Mouse (Mus musculus) stomach, postnatal 0 days (tissue): ENCODE measurements around the gene Praf2.

Experiments
- CTCF ChIP-seq: IDR thresholded peaks from 2 replicates; pipeline ENCODE4 v1.5.1; 2016; ENCODE audit warnings: antibody characterized with exemption, low read depth, mild to moderate bottlenecking, moderate library complexity
- EP300 ChIP-seq: optimal IDR thresholded peaks from 2 replicates; pipeline ENCODE3; 2016; ENCODE audit warnings: antibody characterized with exemption

DNA sequence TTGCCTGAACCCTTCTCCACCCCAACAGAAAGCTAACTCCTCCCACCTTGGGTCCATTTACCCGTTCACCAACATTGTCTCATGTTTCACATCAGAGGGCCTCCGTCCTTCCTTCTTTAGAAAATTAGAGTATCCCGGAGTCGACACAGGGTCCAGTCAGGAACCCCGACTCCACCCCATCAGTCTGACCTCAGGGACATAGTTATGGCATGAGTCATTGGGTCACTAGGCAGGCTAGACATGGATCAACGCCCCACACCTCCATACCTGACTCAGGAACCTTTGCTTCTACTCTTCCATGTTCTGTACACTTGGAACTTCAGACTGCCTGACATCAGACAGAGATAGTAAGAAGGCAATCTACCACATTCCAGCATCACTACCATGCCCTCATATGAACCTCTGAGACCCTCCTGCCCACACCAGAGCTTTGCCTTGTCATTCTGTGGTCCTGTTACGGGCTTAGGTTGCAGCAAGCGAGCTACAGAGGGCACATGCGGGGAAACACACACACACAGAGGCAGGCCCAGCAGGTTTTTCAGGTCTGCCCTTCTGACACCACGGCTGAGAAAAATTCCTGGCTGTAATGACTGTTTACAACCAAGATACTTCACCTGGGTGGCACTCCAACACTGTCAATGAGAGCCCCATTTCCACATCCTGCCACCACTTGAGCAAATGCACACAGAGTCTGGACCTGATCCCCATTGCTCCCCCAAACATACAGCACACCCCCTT lies 12.0 kb downstream of the Praf2 start:
- TF ChIP-seq EP300 (no peak), CTCF (no peak)
